Mouse (Mus musculus): ENCODE results near the gene Nhp2. TPM values are rescaled to one million over a fixed set of nuclear protein-coding genes. Genes with fewer than 3 reads are reported as not detected.
A peak's percentile ranks its signal among the peaks of the same experiment; 100 is the strongest.
"Not testable (repeated sequence)": the region's sequence is repeated elsewhere in the genome, so short reads cannot be mapped to it uniquely, and the experiment has no call there.

Gene Nhp2
- total RNA-seq, 2 experiments from 2014 or later = 44.8 to 48.4 TPM

DNA sequence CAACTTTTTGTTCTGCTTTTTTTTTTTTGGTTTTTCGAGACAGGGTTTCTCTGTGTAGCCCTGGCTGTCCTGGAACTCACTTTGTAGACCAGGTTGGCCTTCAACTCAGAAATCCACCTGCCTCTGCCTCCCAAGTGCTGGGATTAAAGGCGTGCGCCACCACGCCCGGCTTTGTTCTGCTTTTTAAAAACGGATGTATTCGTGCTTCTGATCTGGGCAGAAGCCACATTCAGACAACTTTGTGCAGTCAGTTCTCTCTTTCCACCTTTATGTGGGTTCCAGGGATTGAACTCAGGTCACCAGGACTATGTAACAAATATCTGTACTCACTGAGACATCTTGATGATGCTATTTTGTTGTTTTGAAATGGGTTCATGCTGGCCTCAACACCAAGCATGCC is 13.7 kb downstream of the Nhp2 start:
- not testable (repeated sequence) for DNase-seq (ENCODE audit: low spot score in 2 of 2)

DNA sequence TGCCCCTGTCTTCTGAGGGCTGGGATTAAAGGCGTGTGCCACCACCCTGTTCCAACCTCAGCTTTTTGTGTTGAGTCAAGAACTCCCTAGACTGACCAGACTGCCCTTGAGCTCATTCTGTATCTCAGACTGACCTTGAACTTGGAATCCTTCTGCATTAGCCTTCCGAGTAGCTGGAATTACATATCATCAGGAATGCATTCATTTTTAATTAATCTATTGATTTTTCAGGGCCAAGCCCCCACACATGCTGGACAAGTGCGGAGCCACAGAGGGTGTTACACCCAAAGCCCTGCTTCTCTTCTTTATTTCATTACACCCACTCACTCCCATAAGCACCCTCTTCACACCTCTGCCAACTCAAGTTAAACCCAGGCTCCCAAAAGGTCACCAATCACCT is 14.2 kb downstream of the Nhp2 start:
- no peak for DNase-seq (ENCODE audit: low spot score in 2 of 2)

- DNase-seq (ENCODE audit: low spot score in 2 of 2) = no peak
Measured at GRCm38 (mm10) chr11:51635127-51635524, 15.6 kb downstream of the Nhp2 start.

DNA sequence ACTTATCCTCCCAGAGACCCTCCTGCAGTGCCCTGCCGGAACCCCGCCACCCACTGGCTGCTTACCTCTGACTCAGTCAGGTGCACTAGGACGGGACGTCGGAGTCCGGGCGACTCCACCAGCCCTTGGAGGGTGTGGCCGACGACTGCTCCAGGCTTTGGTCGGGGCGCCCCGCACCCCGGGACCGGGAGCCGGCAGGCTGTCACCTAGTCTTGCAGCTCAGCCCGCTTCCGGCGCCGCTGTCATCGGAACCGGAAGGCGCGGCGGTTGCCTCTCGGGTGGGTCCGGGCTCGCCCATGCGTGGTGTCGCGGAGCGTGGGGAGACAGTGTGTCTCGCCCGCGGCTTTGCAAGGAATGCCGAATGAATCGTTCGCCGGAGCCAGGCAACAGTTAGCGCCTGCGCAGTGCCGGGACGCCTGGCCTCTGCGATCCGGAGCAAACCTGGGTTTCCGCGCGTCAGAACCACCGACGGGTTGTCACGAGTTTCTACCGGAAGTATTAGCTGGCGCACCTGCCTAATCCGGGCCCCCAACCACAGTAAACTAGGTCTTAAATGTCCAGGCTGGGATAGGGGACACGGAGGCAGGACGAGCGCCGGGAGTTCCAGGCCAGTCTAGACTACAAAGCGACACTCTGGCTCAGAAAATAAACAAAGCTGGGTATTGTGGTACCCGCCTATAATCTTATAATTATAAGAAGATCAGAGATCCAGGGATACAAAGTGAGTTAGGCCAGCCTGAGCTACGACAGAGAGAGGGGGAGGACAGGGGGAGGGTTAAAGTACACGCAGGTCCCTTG is 16.2 kb downstream of the Nhp2 start, which contains the start of gene Rmnd5b:
TSS of gene Rmnd5b (minus strand) at position 372 of the 798 bp plus-strand sequence.
- peak; percentile 91 to 96 for DNase-seq (ENCODE audit: low spot score in 2 of 2)

DNA sequence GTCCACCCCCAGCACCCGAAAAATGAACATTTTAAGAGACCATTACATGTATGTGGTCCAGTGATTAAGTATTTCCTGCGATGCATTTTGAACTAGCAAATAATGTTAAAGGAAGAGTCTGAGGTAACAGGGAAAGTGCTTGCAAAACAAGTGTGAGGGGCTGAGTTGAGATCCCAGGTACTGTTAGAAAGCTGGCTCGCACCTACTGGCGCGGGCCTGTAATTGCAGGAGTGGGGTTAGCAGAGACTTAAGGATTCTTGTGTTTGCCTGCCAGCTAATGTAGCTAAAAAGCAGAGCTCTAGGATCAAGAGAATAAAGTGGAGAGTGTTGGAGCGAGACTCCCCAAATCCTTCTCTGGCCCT is 16.8 kb downstream of the Nhp2 start:
- peak; percentile 56 for DNase-seq (ENCODE audit: low spot score in 2 of 2)

GRCm38 (mm10) chr11:51637971-51638414 is 18.5 kb downstream of the Nhp2 start:
- no peak for DNase-seq (ENCODE audit: low spot score in 2 of 2)

GRCm38 (mm10) chr11:51638497-51638896 is 19.0 kb downstream of the Nhp2 start:
- no peak for DNase-seq (ENCODE audit: low spot score in 2 of 2)

DNA sequence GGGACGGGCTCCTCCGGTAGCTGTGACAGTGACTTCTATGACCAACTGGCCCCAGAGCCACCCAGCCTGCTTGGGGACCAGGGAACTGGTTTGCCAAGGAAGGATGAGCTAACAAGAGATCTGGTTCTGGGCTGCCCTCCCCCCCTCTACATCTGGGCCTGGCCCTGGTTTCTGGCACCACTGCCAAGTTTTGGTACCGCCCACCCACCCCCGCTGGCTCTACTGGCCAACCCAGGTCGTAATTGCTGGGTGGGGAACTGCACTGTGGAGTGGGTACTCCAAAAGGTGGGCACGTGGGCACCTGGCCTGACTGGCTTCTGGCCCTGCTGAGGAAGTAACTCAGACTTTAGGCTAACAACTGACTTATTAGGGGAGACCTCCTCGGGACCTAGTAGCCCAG is 21.2 kb downstream of the Nhp2 start:
- DNase-seq (ENCODE audit: low spot score in 2 of 2) = no peak

DNA sequence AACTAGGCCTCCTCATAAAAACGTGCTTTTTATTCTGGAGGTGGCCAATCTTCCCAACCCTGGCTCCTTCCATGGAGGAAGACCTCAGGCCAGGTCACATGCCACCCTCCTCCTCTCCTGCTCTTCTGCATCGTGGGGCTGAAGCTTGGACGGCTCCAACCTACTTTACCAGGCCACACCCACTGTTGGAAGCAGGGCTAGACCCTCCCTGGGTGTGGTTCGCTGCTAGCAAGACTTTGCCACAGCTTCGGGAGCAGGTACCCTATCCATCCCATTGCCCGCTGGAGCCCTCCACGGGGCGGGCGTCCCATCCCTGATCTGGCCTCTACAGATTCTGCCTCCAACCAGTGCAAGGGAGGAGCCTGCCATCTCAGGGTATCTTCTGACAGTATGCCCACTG is 23.7 kb downstream of the Nhp2 start:
- DNase-seq (ENCODE audit: low spot score in 2 of 2) = no peak

GRCm38 (mm10) chr11:51643761-51644160 is 24.2 kb downstream of the Nhp2 start:
- DNase-seq (ENCODE audit: low spot score in 2 of 2) = no peak

- DNase-seq (ENCODE audit: low spot score in 2 of 2) = no peak
Measured at GRCm38 (mm10) chr11:51644217-51644616, 24.7 kb downstream of the Nhp2 start.

DNA sequence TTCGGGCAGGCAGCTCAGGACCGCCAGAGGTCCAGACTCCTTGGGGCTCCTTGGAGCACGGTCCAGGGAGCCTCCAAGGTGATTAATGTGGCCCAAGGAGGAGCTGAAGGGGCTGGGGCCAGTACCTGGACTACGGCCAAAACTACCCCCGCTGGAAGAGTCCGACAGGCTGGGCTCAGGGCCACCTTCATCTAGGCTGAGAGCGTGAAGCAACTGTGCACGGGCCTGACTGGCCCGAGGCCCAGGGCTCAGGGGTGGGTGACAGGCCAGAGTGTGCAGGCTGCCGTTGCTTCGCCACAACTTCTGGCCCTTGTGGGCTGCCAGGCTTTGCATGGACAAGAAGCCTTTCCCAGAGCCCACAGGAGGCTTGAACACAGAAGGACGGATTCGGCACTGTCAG is 25.8 kb downstream of the Nhp2 start:
- no peak for DNase-seq (ENCODE audit: low spot score in 2 of 2)

GRCm38 (mm10) chr11:51646245-51646644 is 26.7 kb downstream of the Nhp2 start:
- DNase-seq (ENCODE audit: low spot score in 2 of 2) = no peak

- peak in 1 of 2 experiments; percentile 38 for DNase-seq (ENCODE audit: low spot score in 2 of 2)
Measured at GRCm38 (mm10) chr11:51646751-51647667, 27.5 kb downstream of the Nhp2 start.

GRCm38 (mm10) chr11:51648566-51648965 is 29.0 kb downstream of the Nhp2 start:
- DNase-seq (ENCODE audit: low spot score in 2 of 2) = no peak

DNA sequence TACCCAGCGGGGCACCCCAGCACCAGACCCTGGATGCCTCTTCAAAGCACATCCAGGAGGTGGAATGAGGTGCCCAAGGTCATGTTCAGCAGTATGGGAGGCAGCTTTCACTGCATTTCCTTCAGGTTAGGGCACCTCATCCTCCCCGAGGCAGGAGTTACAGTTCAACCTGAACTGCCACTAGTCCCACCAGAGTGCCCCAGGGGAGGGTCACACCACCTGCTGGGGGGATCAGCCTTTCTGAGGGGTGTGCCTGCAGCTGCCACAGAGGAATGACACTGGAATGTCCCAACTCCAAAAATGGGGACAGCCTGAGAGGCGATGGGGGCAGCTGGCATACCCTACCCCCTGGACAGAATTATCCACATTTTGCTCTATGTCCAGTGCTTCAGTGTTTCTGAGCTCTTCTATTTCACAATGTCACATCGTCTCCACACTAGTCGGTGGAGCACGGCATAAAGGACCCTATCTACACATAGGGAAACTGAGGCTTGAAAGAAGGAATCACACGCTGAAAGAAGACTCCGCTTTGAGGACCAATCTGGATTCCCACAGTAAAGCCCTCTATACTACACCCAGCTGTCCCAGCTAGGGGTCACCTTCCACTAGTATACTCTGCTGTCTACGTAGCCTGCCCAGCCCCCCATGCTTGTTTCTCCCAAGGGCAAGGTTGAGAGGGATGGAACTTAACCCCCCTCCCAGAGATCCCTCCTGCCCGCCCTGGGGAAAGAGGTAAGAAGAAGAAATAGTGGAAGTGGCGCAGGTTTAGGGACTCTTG is 29.8 kb downstream of the Nhp2 start:
- no peak for DNase-seq (ENCODE audit: low spot score in 2 of 2)

- peak; percentile 24 to 47 for DNase-seq (ENCODE audit: low spot score in 2 of 2)
Measured at GRCm38 (mm10) chr11:51649889-51650199, 30.3 kb downstream of the Nhp2 start.

GRCm38 (mm10) chr11:51650261-51650660 is 30.7 kb downstream of the Nhp2 start:
- no peak for DNase-seq (ENCODE audit: low spot score in 2 of 2)

DNA sequence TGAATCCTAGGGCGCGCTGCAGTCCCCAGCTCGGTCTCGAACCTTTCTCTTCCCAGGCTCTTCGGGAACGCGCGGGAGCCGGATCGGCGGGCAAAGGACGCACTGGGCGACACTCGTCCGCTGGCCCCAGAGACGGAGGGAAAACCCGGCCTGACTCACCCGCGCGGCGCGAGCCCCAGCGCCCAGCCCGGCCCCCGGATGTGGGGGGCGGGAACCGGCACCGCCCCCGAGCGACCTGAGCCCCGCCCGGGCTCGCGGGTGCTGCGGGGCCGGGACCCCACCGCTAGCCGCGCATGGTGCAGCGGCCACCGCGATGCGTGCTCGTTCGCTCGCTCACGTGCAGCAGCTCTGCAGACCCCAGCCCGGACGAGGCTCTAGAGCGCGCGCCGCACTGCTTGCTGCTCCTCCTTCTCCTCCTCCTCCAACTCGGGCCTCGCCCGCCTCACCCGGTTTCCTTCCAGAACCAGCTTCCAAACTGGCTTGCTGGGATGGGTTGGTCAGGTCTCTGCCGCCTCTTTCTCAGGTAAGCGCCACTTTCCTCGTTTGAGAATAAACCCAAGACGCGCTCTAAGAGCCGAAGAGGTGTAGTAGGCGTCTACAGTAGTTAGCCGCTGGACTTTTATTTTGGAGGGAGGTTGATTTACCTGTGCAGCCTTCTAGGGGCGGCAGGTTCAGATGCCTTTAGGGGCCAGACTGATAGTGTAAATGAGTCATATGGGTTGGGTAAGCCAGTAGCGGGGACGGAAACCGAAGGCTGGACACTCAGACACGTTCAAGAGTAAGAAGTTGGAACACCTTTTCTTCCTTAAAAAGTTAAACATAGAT is 31.4 kb downstream of the Nhp2 start, which contains the start of the genes N4bp3 and D930048N14Rik:
TSS of gene N4bp3 (minus strand) at position 152 of the 825 bp plus-strand sequence.
TSS of gene D930048N14Rik (plus strand) at position 264 of the 825 bp plus-strand sequence.
- peak; percentile 31 to 38 for DNase-seq (ENCODE audit: low spot score in 2 of 2)

GRCm38 (mm10) chr11:51652889-51653418 is 33.4 kb downstream of the Nhp2 start:
- no peak for DNase-seq (ENCODE audit: low spot score in 2 of 2)

All from left cerebral cortex, adult 18-20 months (tissue).